Comparison of ENCODE assay signal across 11 mouse cellular contexts in the genomic region with DNA sequence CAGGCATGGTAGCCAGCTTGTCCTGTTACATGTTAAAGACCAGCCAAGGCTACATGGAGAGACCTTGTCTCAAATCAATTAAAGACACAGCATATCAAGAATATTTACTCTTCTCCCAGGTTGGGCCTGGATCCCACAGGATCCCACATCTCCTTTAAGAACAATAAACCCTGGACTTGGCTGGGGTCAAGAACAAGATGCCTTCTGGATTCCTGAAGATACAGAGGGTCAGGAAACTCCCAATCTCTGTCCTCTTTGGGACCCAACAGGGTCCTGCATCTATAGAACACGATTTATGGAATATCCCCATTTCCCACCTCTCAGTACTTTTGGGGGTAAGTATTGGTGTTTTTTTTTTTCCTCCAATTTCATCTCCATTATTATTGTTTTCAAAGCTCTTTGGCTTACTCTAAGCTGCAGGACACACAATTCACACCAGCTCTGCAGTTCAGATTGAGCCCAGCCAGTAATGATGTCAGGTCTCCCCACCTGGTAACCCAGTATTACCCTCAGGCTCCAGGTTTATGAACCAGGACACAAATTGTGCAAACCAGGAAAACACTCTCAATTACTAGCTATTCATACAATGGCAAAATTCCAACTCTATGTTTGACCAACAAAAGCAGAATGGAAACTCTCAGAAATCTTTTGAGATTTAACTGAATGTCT. TPM values are rescaled to one million over a fixed set of nuclear protein-coding genes. Genes with fewer than 3 reads are reported as not detected.
DNase-seq lines count a peak whose midpoint lies in the region; ATAC-seq and TF ChIP-seq lines count a peak whose summit lies in the region.
"Had no signal": no experiment of that assay in that cellular context is flagged by ENCODE, and none has a peak within 500 bp of the region (broad histone marks: within the 10 kb centered on the region; RNA-seq: fewer than 3 reads in every experiment).

No protein-coding gene starts in this region.

- no peak for ATAC-seq in intestine, embryonic 14.5 days (replicated peaks; ENCODE audit: low FRiP score, low TSS enrichment, low read depth)
- no peak for ATAC-seq in intestine, postnatal 0 days
- ATAC-seq in embryonic facial prominence, embryonic 15.5 days (ENCODE audit: insufficient number of reproducible peaks, low FRiP score, low TSS enrichment, low read depth): no peak
- no peak for ATAC-seq in liver, embryonic 11.5 days (replicated peaks; ENCODE audit: low FRiP score)

- H3K27ac ChIP-seq in intestine, embryonic 14.5 days (ENCODE audit: low read depth): peak overlapping the region; percentile 88
- no peak overlapping the region for H3K27ac ChIP-seq in intestine, postnatal 0 days (ENCODE audit: low read depth, low read length)
- no peak overlapping the region for H3K27ac ChIP-seq in CH12.LX (ENCODE audit: insufficient read depth, low read depth)
- H3K27ac ChIP-seq in embryonic facial prominence, embryonic 15.5 days (replicated peaks): peak overlapping the region; percentile 88
- peak overlapping the region; percentile 92 for H3K27ac ChIP-seq in liver, embryonic 11.5 days (ENCODE audit: low read depth, low read length)

- H3K4me1 ChIP-seq in intestine, embryonic 14.5 days (replicated peaks; ENCODE audit: control insufficient read depth, insufficient read depth, low read length): peaks cover 13% of the 10 kb centered on the region
- 0 out of 2 replicates have a peak, but pooled peaks cover 3% of the 10 kb centered on the region for H3K4me1 ChIP-seq in intestine, postnatal 0 days (replicated peaks; ENCODE audit: control insufficient read depth, insufficient read depth, low read length)
- H3K4me1 ChIP-seq in CH12.LX (ENCODE audit: control insufficient read depth in 1 of 2, insufficient read depth in 2 of 2): peaks cover 0 to 32% of the 10 kb centered on the region in 2 experiments; a peak in 2 of 4 replicates
- H3K4me1 ChIP-seq in embryonic facial prominence, embryonic 15.5 days: peaks cover 18% of the 10 kb centered on the region
- H3K4me1 ChIP-seq in liver, embryonic 11.5 days (replicated peaks; ENCODE audit: control insufficient read depth, insufficient read depth, low read length): peaks cover 6% of the 10 kb centered on the region; the same call in 1 of the 2 replicates

- H3K27me3 ChIP-seq in intestine, embryonic 14.5 days (replicated peaks; ENCODE audit: control insufficient read depth, insufficient read depth, low read length): no peaks in the 10 kb centered on the region
- H3K27me3 ChIP-seq in intestine, postnatal 0 days (replicated peaks; ENCODE audit: control insufficient read depth, insufficient read depth, low read length): no peaks in the 10 kb centered on the region
- no peaks in the 10 kb centered on the region for H3K27me3 ChIP-seq in CH12.LX (replicated peaks)
- no peaks in the 10 kb centered on the region for H3K27me3 ChIP-seq in embryonic facial prominence, embryonic 15.5 days
- H3K27me3 ChIP-seq in liver, embryonic 11.5 days (replicated peaks; ENCODE audit: control insufficient read depth, insufficient read depth, low read length): no peaks in the 10 kb centered on the region

- no peak for DNase-seq in intestine, embryonic 14.5 days (ENCODE audit: low spot score)
- no peak for DNase-seq in CH12.LX (ENCODE audit: extremely low read depth)
- DNase-seq in liver, embryonic 11.5 days (ENCODE audit: low spot score): no peak
- no peak for DNase-seq in urinary bladder, postnatal 4 days (ENCODE audit: low spot score in 2 of 2)
- no peak for DNase-seq in frontal cortex, postnatal 10 days (ENCODE audit: low spot score in 2 of 2)
- no peak for DNase-seq in adrenal gland, postnatal 25 days
- DNase-seq: cerebellum, adult 8-10 months; thymus, postnatal 14 days had no signal

- peak overlapping the region; percentile 79; the same call in 1 of the 2 replicates for H3K4me3 ChIP-seq in intestine, embryonic 14.5 days (ENCODE audit: low read depth, low read length)
- no peak overlapping the region for H3K4me3 ChIP-seq in intestine, postnatal 0 days (ENCODE audit: low read depth, low read length)
- H3K4me3 ChIP-seq in CH12.LX (replicated peaks in 1 of 3; ENCODE audit: low read depth in 2 of 3, low read length in 2 of 3, poor library complexity in 1 of 3): peak overlapping the region; percentile 6 to 77 (median 68)
- H3K4me3 ChIP-seq in embryonic facial prominence, embryonic 15.5 days (replicated peaks): no peak overlapping the region
- peak overlapping the region; percentile 73 for H3K4me3 ChIP-seq in liver, embryonic 11.5 days (ENCODE audit: low read depth, low read length)

- TF ChIP-seq POLR2A in CH12.LX (IDR thresholded peaks at IDR 0.05; ENCODE audit: low read depth, low read length): peak; percentile 46

- H3K36me3 ChIP-seq in intestine, embryonic 14.5 days (ENCODE audit: control insufficient read depth, insufficient read depth, low read length): peaks cover 15% of the 10 kb centered on the region
- H3K36me3 ChIP-seq in intestine, postnatal 0 days (ENCODE audit: control insufficient read depth, insufficient read depth): peaks cover 11% of the 10 kb centered on the region
- H3K36me3 ChIP-seq in CH12.LX (replicated peaks in 1 of 2; ENCODE audit: control insufficient read depth in 1 of 2, insufficient read depth in 1 of 2, low read length in 1 of 2): peaks cover 14 to 22% of the 10 kb centered on the region in 2 experiments
- peaks cover 15% of the 10 kb centered on the region for H3K36me3 ChIP-seq in embryonic facial prominence, embryonic 15.5 days
- peaks cover 4% of the 10 kb centered on the region; the same call in 1 of the 2 replicates for H3K36me3 ChIP-seq in liver, embryonic 11.5 days (ENCODE audit: control insufficient read depth, insufficient read depth, low read length)

- dilution Hi-C loops in CH12.LX (cut with MboI; ENCODE audit: extremely low pct_ligation_motif_present, extremely low pct_unique_long_range_greater_than_20kb, low sequenced_read_pairs): no loop called here

- TF ChIP-seq RAD21 in CH12.LX (IDR thresholded peaks at IDR 0.05; ENCODE audit: low read depth, low read length): no peak

- no peaks in the 10 kb centered on the region for H3K9me3 ChIP-seq in intestine, embryonic 14.5 days (ENCODE audit: control insufficient read depth, low read length)
- no peaks in the 10 kb centered on the region for H3K9me3 ChIP-seq in intestine, postnatal 0 days (ENCODE audit: control insufficient read depth)
- H3K9me3 ChIP-seq in CH12.LX (replicated peaks; ENCODE audit: low read length): no peaks in the 10 kb centered on the region
- no peaks in the 10 kb centered on the region for H3K9me3 ChIP-seq in embryonic facial prominence, embryonic 15.5 days (replicated peaks)
- no peaks in the 10 kb centered on the region for H3K9me3 ChIP-seq in liver, embryonic 11.5 days (ENCODE audit: control insufficient read depth, low read length)

- TF ChIP-seq EP300 in CH12.LX (IDR thresholded peaks at IDR 0.05; ENCODE audit: low read length): no peak

- H3K4me2 ChIP-seq in intestine, embryonic 14.5 days (ENCODE audit: low read length): peak overlapping the region; percentile 85
- no peak overlapping the region for H3K4me2 ChIP-seq in intestine, postnatal 0 days (replicated peaks; ENCODE audit: low read depth)
- peak overlapping the region; percentile 66 for H3K4me2 ChIP-seq in CH12.LX (ENCODE audit: insufficient read depth, low read depth, poor library complexity, severe bottlenecking)
- peak overlapping the region; percentile 70; the same call in 1 of the 2 replicates for H3K4me2 ChIP-seq in embryonic facial prominence, embryonic 15.5 days (replicated peaks)
- H3K4me2 ChIP-seq in liver, embryonic 11.5 days: peak overlapping the region; percentile 88

- H3K79me2 ChIP-seq in CH12.LX (replicated peaks; ENCODE audit: control insufficient read depth, extremely low read depth, insufficient read depth, poor library complexity, severe bottlenecking): peaks cover 26% of the 10 kb centered on the region

- H3K9ac ChIP-seq in intestine, embryonic 14.5 days (ENCODE audit: low read length): peak overlapping the region; percentile 97
- H3K9ac ChIP-seq in intestine, postnatal 0 days (ENCODE audit: low read depth, low read length): no peak overlapping the region
- peak overlapping the region; percentile 95 for H3K9ac ChIP-seq in CH12.LX (ENCODE audit: insufficient read depth, low read depth)
- H3K9ac ChIP-seq in embryonic facial prominence, embryonic 15.5 days: no peak overlapping the region; the same call in 1 of the 2 replicates
- peak overlapping the region; percentile 93 for H3K9ac ChIP-seq in liver, embryonic 11.5 days (ENCODE audit: low read depth, low read length)

- WGBS in intestine, embryonic 14.5 days: 43% methylated on average over 1 of the region's 1 CpGs
- 52% methylated on average over 1 of the region's 1 CpGs for WGBS in intestine, postnatal 0 days
- 44% methylated on average over 1 of the region's 1 CpGs for WGBS in embryonic facial prominence, embryonic 15.5 days
- WGBS in liver, embryonic 11.5 days: 44% methylated on average over 1 of the region's 1 CpGs

- in situ Hi-C loops in CH12.LX (cut with MboI; ENCODE audit: low pct_ligation_motif_present, low pct_unique_long_range_greater_than_20kb, low sequenced_read_pairs): no loop called here

- no peak for TF ChIP-seq CTCF in intestine, postnatal 0 days (IDR thresholded peaks at IDR 0.05; ENCODE audit: low read depth)
- TF ChIP-seq CTCF in CH12.LX (conservative IDR thresholded peaks at IDR 0.05 in 1 of 2, IDR thresholded peaks at IDR 0.05 in 1 of 2; ENCODE audit: low read depth in 2 of 2, low read length in 2 of 2): no peak

RNA-seq across cellular contexts. Expression of a gene that starts 1.6 kb away (rescaled TPM):
- 92.8 and 95.9 TPM in 2 replicates for polyA plus RNA-seq in intestine, embryonic 14.5 days (2014; fragmentation: Nextera tagmentation; extraction: Ambion mirVana)
- polyA plus RNA-seq in intestine, postnatal 0 days (2015; fragmentation: Nextera tagmentation; extraction: Ambion mirVana): 54.5 and 55.6 TPM in 2 replicates
- total RNA-seq in CH12.LX (2012; rRNA removed) (157 and 224 TPM in 2 replicates), CH12.LX (2014; rRNA removed) (198 and 218 TPM in 2 replicates)
- 161 and 176 TPM in 2 replicates for polyA plus RNA-seq in CH12.LX (2012; ENCODE audit: insufficient read length, low read depth)
- 82.8 and 84.2 TPM in 2 replicates for polyA plus RNA-seq in embryonic facial prominence, embryonic 15.5 days (2015; fragmentation: Nextera tagmentation; extraction: Ambion mirVana)
- polyA plus RNA-seq in liver, embryonic 11.5 days (2014; fragmentation: Nextera tagmentation; extraction: Ambion mirVana): 163 and 171 TPM in 2 replicates
- total RNA-seq in adrenal gland, postnatal 25 days (2021): 48.8 and 57.4 TPM in 2 replicates

RNA-seq across cellular contexts. Expression of a gene that starts 1.7 kb away (rescaled TPM):
- not detected in 2 replicates for polyA plus RNA-seq in intestine, embryonic 14.5 days (2014; fragmentation: Nextera tagmentation; extraction: Ambion mirVana)
- not detected in 2 replicates for polyA plus RNA-seq in intestine, postnatal 0 days (2015; fragmentation: Nextera tagmentation; extraction: Ambion mirVana)
- not detected in 2 replicates for total RNA-seq in CH12.LX (2012; rRNA removed)
- not detected in 2 replicates for total RNA-seq in CH12.LX (2014; rRNA removed)
- 11.1 and 53.2 TPM in 2 replicates for polyA plus RNA-seq in CH12.LX (2012; ENCODE audit: insufficient read length, low read depth)
- polyA plus RNA-seq in embryonic facial prominence, embryonic 15.5 days (2015; fragmentation: Nextera tagmentation; extraction: Ambion mirVana): 0.24 TPM in 1 of 2 replicates, not detected in the other
- not detected in 2 replicates for polyA plus RNA-seq in liver, embryonic 11.5 days (2014; fragmentation: Nextera tagmentation; extraction: Ambion mirVana)
- total RNA-seq in adrenal gland, postnatal 25 days (2021): not detected in 2 replicates
- total RNA-seq: granulocyte monocyte progenitor cell, adult 5-6 weeks had no signal

RNA-seq across cellular contexts. Expression of a gene that starts 3.3 kb away (rescaled TPM):
- polyA plus RNA-seq in intestine, embryonic 14.5 days (2014; fragmentation: Nextera tagmentation; extraction: Ambion mirVana): not detected in 2 replicates
- not detected in 2 replicates for polyA plus RNA-seq in intestine, postnatal 0 days (2015; fragmentation: Nextera tagmentation; extraction: Ambion mirVana)
- total RNA-seq in CH12.LX (2012; rRNA removed): not detected in 2 replicates
- total RNA-seq in CH12.LX (2014; rRNA removed): not detected in 2 replicates
- not detected in 2 replicates for polyA plus RNA-seq in CH12.LX (2012; ENCODE audit: insufficient read length, low read depth)
- polyA plus RNA-seq in embryonic facial prominence, embryonic 15.5 days (2015; fragmentation: Nextera tagmentation; extraction: Ambion mirVana): not detected in 2 replicates
- polyA plus RNA-seq in liver, embryonic 11.5 days (2014; fragmentation: Nextera tagmentation; extraction: Ambion mirVana): not detected in 2 replicates
- not detected in 2 replicates for total RNA-seq in adrenal gland, postnatal 25 days (2021)
- total RNA-seq: granulocyte monocyte progenitor cell, adult 5-6 weeks had no signal

RNA-seq across cellular contexts. Expression of a gene that starts 3.5 kb away (rescaled TPM):
- polyA plus RNA-seq in intestine, embryonic 14.5 days (2014; fragmentation: Nextera tagmentation; extraction: Ambion mirVana): 78.6 and 79.2 TPM in 2 replicates
- 44.1 and 44.6 TPM in 2 replicates for polyA plus RNA-seq in intestine, postnatal 0 days (2015; fragmentation: Nextera tagmentation; extraction: Ambion mirVana)
- total RNA-seq in CH12.LX (2012; rRNA removed) (7.5 and 14.3 TPM in 2 replicates), CH12.LX (2014; rRNA removed) (15.5 and 15.6 TPM in 2 replicates)
- 50.4 and 80.4 TPM in 2 replicates for polyA plus RNA-seq in CH12.LX (2012; ENCODE audit: insufficient read length, low read depth)
- polyA plus RNA-seq in embryonic facial prominence, embryonic 15.5 days (2015; fragmentation: Nextera tagmentation; extraction: Ambion mirVana): 58.7 and 61.4 TPM in 2 replicates
- polyA plus RNA-seq in liver, embryonic 11.5 days (2014; fragmentation: Nextera tagmentation; extraction: Ambion mirVana): 133 and 147 TPM in 2 replicates
- 5.9 and 23.7 TPM in 2 replicates for total RNA-seq in adrenal gland, postnatal 25 days (2021)

RNA-seq across cellular contexts. Expression of a gene that starts 5.8 kb away (rescaled TPM):
- 37.5 and 44.5 TPM in 2 replicates for polyA plus RNA-seq in intestine, embryonic 14.5 days (2014; fragmentation: Nextera tagmentation; extraction: Ambion mirVana)
- polyA plus RNA-seq in intestine, postnatal 0 days (2015; fragmentation: Nextera tagmentation; extraction: Ambion mirVana): 14.5 and 16.1 TPM in 2 replicates
- total RNA-seq in CH12.LX (2012; rRNA removed): 38.9 and 49.9 TPM in 2 replicates
- 15.7 and 17.2 TPM in 2 replicates for total RNA-seq in CH12.LX (2014; rRNA removed)
- polyA plus RNA-seq in CH12.LX (2012; ENCODE audit: insufficient read length, low read depth): 30.6 and 38.0 TPM in 2 replicates
- polyA plus RNA-seq in embryonic facial prominence, embryonic 15.5 days (2015; fragmentation: Nextera tagmentation; extraction: Ambion mirVana): 42.7 and 45.8 TPM in 2 replicates
- 47.8 and 52.4 TPM in 2 replicates for polyA plus RNA-seq in liver, embryonic 11.5 days (2014; fragmentation: Nextera tagmentation; extraction: Ambion mirVana)
- total RNA-seq in adrenal gland, postnatal 25 days (2021): 23.5 and 26.7 TPM in 2 replicates

Comparison
In these comparisons a context has a peak if more than half of its experiments do, and no peak if none do; other contexts are left out.
1. H3K27ac ChIP-seq: peak in intestine, embryonic 14.5 days (single experiment), embryonic facial prominence, embryonic 15.5 days (single experiment) and liver, embryonic 11.5 days (single experiment); none in intestine, postnatal 0 days (single experiment) and CH12.LX (single experiment).
2. H3K4me3 ChIP-seq: peak in intestine, embryonic 14.5 days (single experiment), CH12.LX (3 of 3) and liver, embryonic 11.5 days (single experiment); none in intestine, postnatal 0 days (single experiment) and embryonic facial prominence, embryonic 15.5 days (single experiment).
3. H3K9ac ChIP-seq: peak in intestine, embryonic 14.5 days (single experiment), CH12.LX (single experiment) and liver, embryonic 11.5 days (single experiment); none in intestine, postnatal 0 days (single experiment) and embryonic facial prominence, embryonic 15.5 days (single experiment).